Mouse (Mus musculus) midbrain, embryonic 11.5 days (tissue): ENCODE measurements around the gene Gclc. TPM values are rescaled to one million over a fixed set of nuclear protein-coding genes. Genes with fewer than 3 reads are reported as not detected.

ENCODE experiments used
- ATAC-seq: fragments of 200-750 bp; cut with Nextera tagmentation; 2 replicates; pipeline ENCODE4 v1.8.0; 2017; ENCODE audit warnings: moderate TSS enrichment, moderate library complexity; ENCODE audit not compliant: low FRiP score
- DNase-seq: peaks from one replicate; pipeline ENCODE4 v3.0.0; 2015; ENCODE audit warnings: low spot score; ENCODE audit errors: missing footprints
- H3K27ac ChIP-seq: fragments of 300-500 bp; sonication (generic); 2 replicates; pipeline ENCODE4 v1.5.1; 2014; ENCODE audit warnings: low read depth, low read length
- H3K27me3 ChIP-seq: fragments of 300-500 bp; sonication (generic); 2 replicates; pipeline ENCODE4 v1.6.1; 2014; ENCODE audit warnings: mild to moderate bottlenecking, low read length, moderate library complexity, mixed read lengths; ENCODE audit not compliant: control insufficient read depth, insufficient read depth
- H3K36me3 ChIP-seq: fragments of 300-500 bp; sonication (generic); 2 replicates; pipeline ENCODE4 v1.6.1; 2014; ENCODE audit warnings: mild to moderate bottlenecking, low read length, moderate library complexity, mixed read lengths; ENCODE audit not compliant: control insufficient read depth, insufficient read depth
- H3K4me1 ChIP-seq: fragments of 300-500 bp; sonication (generic); 2 replicates; pipeline ENCODE4 v1.6.1; 2014; ENCODE audit warnings: low read length; ENCODE audit not compliant: control insufficient read depth, insufficient read depth
- H3K4me2 ChIP-seq: fragments of 300-500 bp; sonication (generic); 2 replicates; pipeline ENCODE4 v1.6.1; 2014; ENCODE audit warnings: mild to moderate bottlenecking, moderate library complexity
- H3K4me3 ChIP-seq: fragments of 300-500 bp; sonication (generic); 2 replicates; pipeline ENCODE4 v1.5.1; 2014; ENCODE audit warnings: low read depth, low read length
- H3K9ac ChIP-seq: fragments of 300-500 bp; sonication (generic); 2 replicates; pipeline ENCODE4 v1.6.1; 2014; ENCODE audit warnings: low read length
- H3K9me3 ChIP-seq: fragments of 300-500 bp; sonication (generic); 2 replicates; pipeline ENCODE4 v1.6.1; 2016; ENCODE audit warnings: low read length; ENCODE audit not compliant: control insufficient read depth
- WGBS: fragments of 180-500 bp; shearing (Covaris S2); extraction: QIAGEN DNeasy Blood & Tissue Kit; methylation state at CpG from one replicate; pipeline ENCODE4 v1.1.7; 2014; 5-methylcytosine and 5-hydroxymethylcytosine counted together
- polyA plus RNA-seq: library from polyadenylated mRNA; unstranded; fragments of >200 nt; fragmentation: Nextera tagmentation; extraction: Ambion mirVana; gene quantifications from 2 replicates; pipeline ENCODE4 v1.2.1, GENCODE M21; 2014

Gclc gene
- 21.0 and 21.6 TPM in 2 replicates for polyA plus RNA-seq

- H3K36me3 ChIP-seq: no peaks in the 10 kb centered on the region
- H3K4me1 ChIP-seq: peaks cover 3% of the 10 kb centered on the region; the same call in 1 of the 2 replicates
- ATAC-seq: peak; percentile 85
- peak within 1 kb of the TSS; percentile 74 for H3K4me2 ChIP-seq
- WGBS: 8% methylated on average over 54 of the region's 54 CpGs
- peak within 1 kb of the TSS; percentile 85 for H3K9ac ChIP-seq
- peak; percentile 96 for DNase-seq
- no peaks in the 10 kb centered on the region for H3K9me3 ChIP-seq
- H3K4me3 ChIP-seq: peak within 1 kb of the TSS; percentile 70
- no peaks in the 10 kb centered on the region for H3K27me3 ChIP-seq
- H3K27ac ChIP-seq: peak within 1 kb of the TSS; percentile 74
Observed at GRCm38 (mm10) chr9:77753853-77754727, at the start of gene Gclc. Gene Gclc (plus strand): TSS chr9:77754535.

GRCm38 (mm10) chr9:77706515-77706914 is 47.8 kb upstream of the Gclc start:
- DNase-seq (no peak), ATAC-seq (no peak)
- H3K4me3 ChIP-seq: no peak overlapping the region
- no peaks in the 10 kb centered on the region for H3K36me3 ChIP-seq
- no peaks in the 10 kb centered on the region for H3K4me1 ChIP-seq
- H3K27me3 ChIP-seq: no peaks in the 10 kb centered on the region
- H3K9me3 ChIP-seq: no peaks in the 10 kb centered on the region
- H3K27ac ChIP-seq: no peak overlapping the region
- no peak overlapping the region for H3K9ac ChIP-seq
- no peak overlapping the region for H3K4me2 ChIP-seq
- WGBS: 84% methylated on average over 6 of the region's 6 CpGs

- 79% methylated on average over 9 of the region's 9 CpGs for WGBS
- Histone ChIP-seq H3K9ac (no peak overlapping the region), H3K4me2 (no peak overlapping the region), H3K4me3 (no peak overlapping the region), H3K27ac (no peak overlapping the region), H3K36me3 (no peaks in the 10 kb centered on the region), H3K27me3 (no peaks in the 10 kb centered on the region), H3K4me1 (no peaks in the 10 kb centered on the region), H3K9me3 (no peaks in the 10 kb centered on the region)
- DNase-seq (no peak), ATAC-seq (no peak)
Observed at GRCm38 (mm10) chr9:77707433-77708139, 46.7 kb upstream of the Gclc start.

GRCm38 (mm10) chr9:77708950-77709349 is 45.4 kb upstream of the Gclc start:
- no peaks in the 10 kb centered on the region for H3K9me3 ChIP-seq
- ATAC-seq (no peak), DNase-seq (no peak)
- H3K4me2 ChIP-seq: no peak overlapping the region
- H3K36me3 ChIP-seq: no peaks in the 10 kb centered on the region
- no peaks in the 10 kb centered on the region for H3K4me1 ChIP-seq
- no peak overlapping the region for H3K27ac ChIP-seq
- H3K4me3 ChIP-seq: no peak overlapping the region
- H3K27me3 ChIP-seq: no peaks in the 10 kb centered on the region
- H3K9ac ChIP-seq: no peak overlapping the region
- 79% methylated on average over 5 of the region's 5 CpGs for WGBS

GRCm38 (mm10) chr9:77711021-77711569 is 43.2 kb upstream of the Gclc start:
- 86% methylated on average over 5 of the region's 5 CpGs for WGBS
- ATAC-seq: no peak
- H3K4me1 ChIP-seq: no peaks in the 10 kb centered on the region
- no peak overlapping the region for H3K9ac ChIP-seq
- H3K27ac ChIP-seq: no peak overlapping the region
- H3K36me3 ChIP-seq: no peaks in the 10 kb centered on the region
- H3K9me3 ChIP-seq: no peaks in the 10 kb centered on the region
- DNase-seq: no peak
- H3K4me2 ChIP-seq: no peak overlapping the region
- no peaks in the 10 kb centered on the region for H3K27me3 ChIP-seq
- H3K4me3 ChIP-seq: no peak overlapping the region

GRCm38 (mm10) chr9:77712816-77713215 is 41.5 kb upstream of the Gclc start:
- no peak overlapping the region for H3K4me3 ChIP-seq
- H3K9ac ChIP-seq: no peak overlapping the region
- no peaks in the 10 kb centered on the region for H3K36me3 ChIP-seq
- no peaks in the 10 kb centered on the region for H3K27me3 ChIP-seq
- no peaks in the 10 kb centered on the region for H3K4me1 ChIP-seq
- DNase-seq (no peak), ATAC-seq (no peak)
- H3K9me3 ChIP-seq: no peaks in the 10 kb centered on the region
- 82% methylated on average over 3 of the region's 3 CpGs for WGBS
- H3K27ac ChIP-seq: no peak overlapping the region
- no peak overlapping the region for H3K4me2 ChIP-seq

- no peak for ATAC-seq
- Histone ChIP-seq H3K27me3 (no peaks in the 10 kb centered on the region), H3K9ac (no peak overlapping the region), H3K36me3 (no peaks in the 10 kb centered on the region), H3K27ac (no peak overlapping the region), H3K4me2 (no peak overlapping the region), H3K4me3 (no peak overlapping the region), H3K9me3 (no peaks in the 10 kb centered on the region), H3K4me1 (no peaks in the 10 kb centered on the region)
- DNase-seq: no peak
- 90% methylated on average over 5 of the region's 5 CpGs for WGBS
Observed at GRCm38 (mm10) chr9:77713301-77713700, 41.0 kb upstream of the Gclc start.

- Histone ChIP-seq H3K27me3 (no peaks in the 10 kb centered on the region), H3K9me3 (no peaks in the 10 kb centered on the region), H3K27ac (no peak overlapping the region), H3K9ac (no peak overlapping the region), H3K4me2 (no peak overlapping the region), H3K4me3 (no peak overlapping the region), H3K36me3 (no peaks in the 10 kb centered on the region), H3K4me1 (no peaks in the 10 kb centered on the region)
- DNase-seq (no peak), ATAC-seq (no peak)
- WGBS: 92% methylated on average over 2 of the region's 2 CpGs
Observed at GRCm38 (mm10) chr9:77715262-77715661, 39.1 kb upstream of the Gclc start.

- Histone ChIP-seq H3K4me3 (no peak overlapping the region), H3K9me3 (no peaks in the 10 kb centered on the region), H3K36me3 (no peaks in the 10 kb centered on the region), H3K4me1 (no peaks in the 10 kb centered on the region), H3K9ac (no peak overlapping the region), H3K4me2 (no peak overlapping the region), H3K27ac (no peak overlapping the region), H3K27me3 (no peaks in the 10 kb centered on the region)
- ATAC-seq: no peak
- DNase-seq: no peak
- WGBS: 96% methylated on average over 1 of the region's 1 CpGs
Observed at GRCm38 (mm10) chr9:77716009-77716408, 38.3 kb upstream of the Gclc start.
